Comparison of ENCODE assay signal across 16 mouse cellular contexts in the genomic region with DNA sequence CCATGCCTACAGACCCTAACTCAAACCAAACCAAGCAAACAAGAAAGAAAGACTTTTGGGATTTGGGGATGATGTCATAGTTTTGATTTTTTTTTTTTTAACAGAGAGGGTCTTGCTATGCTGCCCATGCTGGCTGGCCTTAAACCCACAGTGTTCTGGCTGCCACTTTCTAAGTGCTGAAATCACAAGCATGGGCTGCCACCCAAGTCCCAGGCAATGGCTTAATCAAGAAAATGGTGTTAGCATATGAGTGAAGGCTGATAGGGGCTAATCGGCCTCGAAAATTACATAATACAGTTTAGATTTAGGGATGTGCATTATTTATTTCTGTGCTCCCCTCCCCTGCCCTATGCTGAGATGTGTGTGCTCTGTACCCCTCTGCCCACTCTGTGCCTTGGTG.
"Had no signal": no experiment of that assay in that cellular context is flagged by ENCODE, and none has a peak within 500 bp of the region (broad histone marks: within the 10 kb centered on the region; RNA-seq: fewer than 3 reads in every experiment).

No protein-coding gene starts in this region.

- H3K27me3 ChIP-seq: lung, embryonic 15.5 days; megakaryocyte, embryonic 14.5 days; midbrain, embryonic 12.5 days; midbrain, embryonic 15.5 days; neural tube, embryonic 12.5 days; stomach, embryonic 15.5 days had no signal

- ATAC-seq: lung, postnatal 0 days; midbrain, embryonic 15.5 days had no signal

- H3K9ac ChIP-seq: lung, embryonic 15.5 days; midbrain, embryonic 12.5 days; midbrain, embryonic 15.5 days; neural tube, embryonic 12.5 days; stomach, embryonic 15.5 days had no signal

- H3K4me3 ChIP-seq: lung, embryonic 15.5 days; megakaryocyte, embryonic 14.5 days; midbrain, embryonic 12.5 days; midbrain, embryonic 15.5 days; neural tube, embryonic 12.5 days; stomach, embryonic 15.5 days had no signal

- H3K9me3 ChIP-seq: lung, embryonic 15.5 days; midbrain, embryonic 12.5 days; midbrain, embryonic 15.5 days; neural tube, embryonic 12.5 days; stomach, embryonic 15.5 days had no signal

- H3K4me1 ChIP-seq: megakaryocyte, embryonic 14.5 days; midbrain, embryonic 12.5 days; midbrain, embryonic 15.5 days; neural tube, embryonic 12.5 days; stomach, embryonic 15.5 days had no signal

- DNase-seq: lung, adult 2 months; lung, postnatal 14 days; lung, postnatal 36 days; right cerebral cortex, postnatal 14 days; thymus, adult 2 months; thymus, postnatal 25 days; thymus, postnatal 4 days had no signal

- H3K4me2 ChIP-seq: lung, embryonic 15.5 days; midbrain, embryonic 12.5 days; midbrain, embryonic 15.5 days; neural tube, embryonic 12.5 days; stomach, embryonic 15.5 days had no signal

- H3K36me3 ChIP-seq: lung, embryonic 15.5 days; midbrain, embryonic 12.5 days; midbrain, embryonic 15.5 days; neural tube, embryonic 12.5 days; stomach, embryonic 15.5 days had no signal

- H3K27ac ChIP-seq: lung, embryonic 15.5 days; macrophage; midbrain, embryonic 12.5 days; midbrain, embryonic 15.5 days; neural tube, embryonic 12.5 days; stomach, embryonic 15.5 days; stomach, postnatal 0 days had no signal
